Mouse (Mus musculus) ES-E14 (cell line): ENCODE measurements at regions not wholly inside any gene's neighbourhood (a gene's known extent, or its start where the extent isn't known, plus 50 kb on each side); places are given as distances from the start of the nearest gene placed in this dataset.

Experiments used
- DNase-seq: peaks from one replicate; pipeline ENCODE4 v3.0.0-alpha.2; 2013; ENCODE audit warnings: low read depth, low spot score
- H3K27ac ChIP-seq: 2 replicates; pipeline ENCODE4 v1.5.1; 2012; ENCODE audit warnings: low read depth, mild to moderate bottlenecking, low read length, moderate library complexity, mixed read lengths; ENCODE audit not compliant: poor library complexity, insufficient read depth, severe bottlenecking
- H3K36me3 ChIP-seq: 2 replicates; pipeline ENCODE4 v1.6.1; 2012; ENCODE audit warnings: mild to moderate bottlenecking, low read length, moderate library complexity, mixed read lengths; ENCODE audit not compliant: control insufficient read depth, poor library complexity, insufficient read depth, severe bottlenecking
- H3K4me1 ChIP-seq, 2 experiments: fragments of 150-350 bp in 1 of 2; sonication (generic) in 1 of 2; 2 replicates each; pipeline ENCODE4 v1.6.1; 2012; ENCODE audit warnings: low read length in 2 of 2, mild to moderate bottlenecking in 1 of 2, mixed read lengths in 1 of 2; ENCODE audit not compliant: control insufficient read depth in 2 of 2, insufficient read depth in 2 of 2, poor library complexity in 1 of 2
- H3K4me3 ChIP-seq, 2 experiments: fragments of 150-350 bp in 1 of 2; sonication (generic) in 1 of 2; 2 replicates each; pipeline ENCODE4 v1.5.1; 2012; ENCODE audit warnings: low read length in 2 of 2, low read depth in 1 of 2, mild to moderate bottlenecking in 1 of 2, mixed read lengths in 1 of 2; ENCODE audit not compliant: insufficient read depth in 1 of 2, poor library complexity in 1 of 2, severe bottlenecking in 1 of 2
- H3K9ac ChIP-seq: 2 replicates; pipeline ENCODE4 v1.6.1; 2012; ENCODE audit warnings: low read depth, mild to moderate bottlenecking, low read length, mixed read lengths; ENCODE audit not compliant: poor library complexity, insufficient read depth, severe bottlenecking
- H3K9me3 ChIP-seq: fragments of 150-350 bp; sonication (generic); 2 replicates; pipeline ENCODE4 v1.6.1; 2012; ENCODE audit warnings: low read depth, mild to moderate bottlenecking, low read length; ENCODE audit not compliant: control insufficient read depth, insufficient read depth
- CHD2 ChIP-seq: IDR thresholded peaks from 2 replicates; pipeline ENCODE4 v1.6.1; 2014; ENCODE audit warnings: mild to moderate bottlenecking, low read depth, low read length, inconsistent platforms
- HCFC1 ChIP-seq: IDR thresholded peaks from 2 replicates; pipeline ENCODE4 v1.6.1; 2012; ENCODE audit warnings: low read length, inconsistent platforms, borderline replicate concordance; ENCODE audit not compliant: insufficient read depth
- MAFK ChIP-seq: IDR thresholded peaks from 2 replicates; pipeline ENCODE4 v1.6.1; 2014; ENCODE audit warnings: mild to moderate bottlenecking, low read depth, low read length, inconsistent platforms; ENCODE audit not compliant: insufficient read depth
- ZC3H11A ChIP-seq: IDR thresholded peaks from 2 replicates; pipeline ENCODE4 v1.6.1; 2012; ENCODE audit warnings: low read depth, mild to moderate bottlenecking, inconsistent platforms, low read length, borderline replicate concordance
- ZNF384 ChIP-seq: IDR thresholded peaks from 2 replicates; pipeline ENCODE4 v1.6.1; 2012; ENCODE audit warnings: low read depth, low read length, inconsistent platforms
- in situ Hi-C, 2 experiments: fragments of 600-800 bp; cut with MboI; formaldehyde crosslinking; loops; one replicate each; pipeline ENCODE4 v1.15.1; 2025; ENCODE audit warnings: low sequenced_read_pairs in 2 of 2, inconsistent platforms in 1 of 2; ENCODE audit not compliant: unreplicated experiment in 2 of 2

DNA sequence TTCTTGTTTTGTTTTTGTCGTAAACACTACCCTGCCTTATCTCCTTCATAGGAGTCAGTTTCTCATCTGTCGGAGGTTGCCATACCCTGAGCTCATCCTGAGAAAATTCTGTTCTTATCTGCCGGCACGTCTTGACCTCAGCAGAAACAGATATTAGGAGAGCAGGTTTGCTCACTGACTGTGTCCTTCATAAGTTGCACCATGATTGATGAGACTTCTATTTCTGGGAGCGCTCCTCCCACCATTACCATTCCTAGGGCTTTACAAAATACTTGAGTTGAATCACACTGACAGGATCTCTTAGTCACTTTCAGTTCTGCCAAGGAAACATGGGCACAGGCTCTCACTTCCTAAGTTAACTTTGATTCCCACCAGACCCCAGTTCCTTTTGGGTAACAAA, 196.9 kb downstream of the Sec61b start:
- Histone ChIP-seq H3K27ac (no peak overlapping the region), H3K4me1 (no peaks in the 10 kb centered on the region), H3K4me3 (no peak overlapping the region), H3K9me3 (no peaks in the 10 kb centered on the region), H3K9ac (no peak overlapping the region), H3K36me3 (no peaks in the 10 kb centered on the region)
- DNase-seq, result no peak
- in situ Hi-C loops, result no loop called here
- no peak for TF ChIP-seq MAFK
- TF ChIP-seq HCFC1, result no peak
- TF ChIP-seq ZC3H11A, result no peak
- TF ChIP-seq CHD2, result no peak
- no peak for TF ChIP-seq ZNF384

DNA sequence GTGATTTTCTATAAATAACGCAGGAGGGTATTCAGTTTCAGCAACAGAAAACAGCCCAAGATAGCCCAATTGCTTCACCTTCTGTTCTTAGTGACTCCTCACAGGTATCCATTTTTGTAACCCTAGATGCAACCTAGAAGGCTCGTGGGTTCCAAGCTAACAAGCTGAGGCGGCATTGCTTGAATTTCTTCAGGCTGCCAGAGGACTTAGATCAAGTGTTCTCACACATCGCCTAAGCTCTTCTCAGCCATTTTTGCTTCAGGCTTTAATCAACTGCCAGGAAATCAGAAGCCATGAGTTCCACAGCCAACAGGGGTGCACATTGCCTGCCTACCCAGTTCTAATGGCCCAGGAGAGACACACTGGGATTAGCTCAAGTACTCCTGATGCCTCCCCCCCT, 206.7 kb downstream of the Sec61b start:
- in situ Hi-C loops, result no loop called here
- Histone ChIP-seq H3K36me3 (no peaks in the 10 kb centered on the region), H3K4me1 (no peaks in the 10 kb centered on the region), H3K27ac (no peak overlapping the region), H3K4me3 (no peak overlapping the region), H3K9ac (no peak overlapping the region), H3K9me3 (no peaks in the 10 kb centered on the region)
- DNase-seq, result no peak
- TF ChIP-seq ZC3H11A, result no peak
- no peak for TF ChIP-seq MAFK
- TF ChIP-seq HCFC1, result no peak

DNA sequence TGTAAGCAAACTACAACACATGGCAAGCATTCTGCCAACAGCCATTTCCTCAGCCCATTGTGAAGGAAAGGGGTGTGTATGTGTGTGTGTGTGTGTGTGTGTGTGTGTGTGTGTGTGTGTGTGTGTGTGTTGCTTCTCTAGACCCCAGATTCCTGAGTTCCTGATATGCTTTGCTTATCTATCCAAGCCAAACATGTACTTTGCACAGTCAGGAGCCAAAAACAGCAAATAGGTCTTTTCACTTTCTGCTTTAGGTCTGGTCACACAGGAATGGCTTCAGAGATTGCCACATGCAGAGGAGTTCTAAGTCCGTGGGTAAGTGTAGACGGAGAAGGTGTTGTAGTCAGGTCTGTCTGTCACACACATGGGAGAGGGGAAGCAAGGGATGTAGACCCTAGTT, 216.7 kb downstream of the Sec61b start:
- no peak overlapping the region for H3K4me3 ChIP-seq
- in situ Hi-C loops, result no loop called here
- TF ChIP-seq MAFK (no peak), HCFC1 (no peak), ZNF384 (no peak), CHD2 (no peak), ZC3H11A (no peak)

DNA sequence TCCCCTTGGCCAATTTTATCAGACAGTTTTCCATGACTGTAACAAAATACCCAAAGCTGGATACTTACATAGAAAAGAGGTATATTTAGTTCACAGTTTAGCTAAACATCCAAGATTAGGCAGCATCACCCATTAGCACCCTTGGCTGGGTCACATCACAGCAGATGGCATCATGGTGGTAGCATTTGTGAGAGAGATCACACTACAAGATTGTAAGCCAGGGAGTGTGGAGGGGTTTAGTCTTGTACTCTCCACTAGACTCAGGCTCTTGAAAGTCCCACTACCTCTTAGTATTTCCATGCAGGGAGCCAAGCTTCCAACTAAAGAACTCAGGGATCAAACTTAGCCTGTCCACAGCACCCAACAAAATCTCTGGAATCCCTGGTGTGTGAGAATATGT, 218.2 kb downstream of the Sec61b start:
- no peak overlapping the region for H3K27ac ChIP-seq
- H3K4me1 ChIP-seq, result no peaks in the 10 kb centered on the region
- no peaks in the 10 kb centered on the region for H3K9me3 ChIP-seq
- in situ Hi-C loops, result no loop called here
- TF ChIP-seq CHD2 (no peak), ZC3H11A (no peak), MAFK (no peak), HCFC1 (no peak), ZNF384 (no peak)
- DNase-seq, result no peak
- H3K36me3 ChIP-seq, result no peaks in the 10 kb centered on the region
- H3K9ac ChIP-seq, result no peak overlapping the region
- H3K4me3 ChIP-seq, result no peak overlapping the region

More for the DNA sequence above, 216.7 kb downstream of the Sec61b start:
- Histone ChIP-seq H3K9ac (no peak overlapping the region), H3K9me3 (no peaks in the 10 kb centered on the region), H3K36me3 (no peaks in the 10 kb centered on the region), H3K27ac (no peak overlapping the region), H3K4me1 (no peaks in the 10 kb centered on the region)
- DNase-seq, result no peak

GRCm38 (mm10) chr4:47693221-47693620, 218.8 kb downstream of the Sec61b start:
- no peaks in the 10 kb centered on the region for H3K36me3 ChIP-seq
- no peaks in the 10 kb centered on the region for H3K4me1 ChIP-seq
- H3K9ac ChIP-seq, result no peak overlapping the region
- TF ChIP-seq HCFC1, result no peak
- no peak for TF ChIP-seq ZC3H11A
- TF ChIP-seq ZNF384, result no peak
- no peak for TF ChIP-seq MAFK
- no peak for TF ChIP-seq CHD2
- no peak for DNase-seq
- H3K27ac ChIP-seq, result no peak overlapping the region
- no peaks in the 10 kb centered on the region for H3K9me3 ChIP-seq
- in situ Hi-C loops, result no loop called here
- no peak overlapping the region for H3K4me3 ChIP-seq
